Mouse (Mus musculus): Measurements from ENCODE around the gene Vps37b. TPM values are rescaled to one million over a fixed set of nuclear protein-coding genes. Genes with fewer than 3 reads are reported as not detected.

Gene Vps37b
- total and polyA plus RNA-seq, 2 experiments from 2014 or later = 54.3 to 75.5 TPM

DNA sequence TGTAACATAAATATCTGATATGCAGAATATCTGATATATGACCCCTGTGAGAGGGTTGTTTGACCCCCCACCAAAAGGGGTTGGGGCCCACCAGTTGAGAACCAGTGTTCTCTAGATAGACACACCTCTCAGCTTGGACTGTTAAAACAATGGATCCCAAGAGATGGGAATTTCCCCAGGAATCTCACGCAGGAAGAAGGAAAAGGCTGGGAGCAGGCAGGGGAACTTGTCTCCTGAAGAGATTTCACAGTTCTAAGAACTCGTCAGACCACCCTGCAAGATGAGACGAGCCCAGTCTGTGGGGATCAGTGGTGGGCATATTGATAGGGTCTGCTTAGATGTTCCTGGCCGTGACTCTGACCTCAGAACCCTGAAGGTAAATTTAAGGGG lies 52.1 kb downstream of the Vps37b start:
- H3K4me1 ChIP-seq (ENCODE audit: insufficient read depth, low read length) = no peaks in the 10 kb centered on the region
- no peaks in the 10 kb centered on the region for H3K27me3 ChIP-seq (ENCODE audit: insufficient read depth, low read length)
- H3K4me2 ChIP-seq (ENCODE audit: low read depth, low read length, poor library complexity, severe bottlenecking) = no peak overlapping the region
- no peak overlapping the region for H3K4me3 ChIP-seq (ENCODE audit: low read depth, low read length)
- no peak overlapping the region for H3K9ac ChIP-seq (replicated peaks; ENCODE audit: low read length, poor library complexity, severe bottlenecking)
- WGBS = 64% methylated on average over 4 of the region's 4 CpGs
- DNase-seq (ENCODE audit: low spot score) = no peak
- TF ChIP-seq CTCF (IDR thresholded peaks at IDR 0.05) = no peak
- no peak for ATAC-seq (ENCODE audit: low FRiP score)
- H3K9me3 ChIP-seq (ENCODE audit: low read length) = no peaks in the 10 kb centered on the region
- H3K36me3 ChIP-seq (ENCODE audit: insufficient read depth, low read length) = no peaks in the 10 kb centered on the region
- H3K27ac ChIP-seq (ENCODE audit: low read depth, low read length) = no peak overlapping the region

GRCm38 (mm10) chr5:123979221-123979979 lies 52.7 kb downstream of the Vps37b start:
- WGBS = 78% methylated on average over 18 of the region's 18 CpGs
- no peak overlapping the region for H3K4me2 ChIP-seq (ENCODE audit: low read depth, low read length, poor library complexity, severe bottlenecking)
- H3K27ac ChIP-seq (ENCODE audit: low read depth, low read length) = no peak overlapping the region
- DNase-seq (ENCODE audit: low spot score) (peak; percentile 31), ATAC-seq (ENCODE audit: low FRiP score) (no peak)
- H3K4me1 ChIP-seq (ENCODE audit: insufficient read depth, low read length) = no peaks in the 10 kb centered on the region
- H3K36me3 ChIP-seq (ENCODE audit: insufficient read depth, low read length) = no peaks in the 10 kb centered on the region
- H3K9me3 ChIP-seq (ENCODE audit: low read length) = no peaks in the 10 kb centered on the region
- H3K4me3 ChIP-seq (ENCODE audit: low read depth, low read length) = no peak overlapping the region
- H3K9ac ChIP-seq (replicated peaks; ENCODE audit: low read length, poor library complexity, severe bottlenecking) = no peak overlapping the region
- H3K27me3 ChIP-seq (ENCODE audit: insufficient read depth, low read length) = no peaks in the 10 kb centered on the region
- TF ChIP-seq CTCF (IDR thresholded peaks at IDR 0.05) = no peak

DNA sequence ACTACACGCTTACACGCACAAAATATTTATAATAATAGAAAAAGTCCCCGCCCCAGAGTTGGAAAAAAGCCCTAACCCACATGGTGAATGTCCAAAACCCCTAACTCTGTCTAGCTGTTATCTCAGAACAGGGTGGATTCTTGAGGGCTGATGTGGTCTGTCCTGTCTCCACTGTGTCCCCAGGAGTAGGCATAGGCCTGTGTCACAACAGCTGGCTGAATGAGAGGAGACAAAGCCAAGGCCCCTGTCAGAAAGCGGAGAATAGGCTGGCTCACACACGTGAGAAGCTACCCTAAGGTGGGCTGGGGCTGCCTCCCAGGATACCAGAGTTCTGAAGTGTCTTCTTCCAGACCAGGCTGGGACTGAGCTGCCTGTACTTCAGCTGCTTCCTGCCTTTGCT lies 53.9 kb downstream of the Vps37b start:
- Histone ChIP-seq H3K4me2 (ENCODE audit: low read depth, low read length, poor library complexity, severe bottlenecking) (no peak overlapping the region), H3K4me1 (ENCODE audit: insufficient read depth, low read length) (no peaks in the 10 kb centered on the region), H3K27me3 (ENCODE audit: insufficient read depth, low read length) (no peaks in the 10 kb centered on the region), H3K9me3 (ENCODE audit: low read length) (no peaks in the 10 kb centered on the region), H3K9ac (replicated peaks; ENCODE audit: low read length, poor library complexity, severe bottlenecking) (no peak overlapping the region), H3K4me3 (ENCODE audit: low read depth, low read length) (no peak overlapping the region), H3K27ac (ENCODE audit: low read depth, low read length) (no peak overlapping the region), H3K36me3 (ENCODE audit: insufficient read depth, low read length) (no peaks in the 10 kb centered on the region)
- DNase-seq (ENCODE audit: low spot score) = no peak
- TF ChIP-seq CTCF (IDR thresholded peaks at IDR 0.05) = no peak
- WGBS = 77% methylated on average over 5 of the region's 5 CpGs
- ATAC-seq (ENCODE audit: low FRiP score) = no peak

GRCm38 (mm10) chr5:123977231-123977630 lies 54.8 kb downstream of the Vps37b start:
- Histone ChIP-seq H3K27me3 (ENCODE audit: insufficient read depth, low read length) (no peaks in the 10 kb centered on the region), H3K9ac (replicated peaks; ENCODE audit: low read length, poor library complexity, severe bottlenecking) (no peak overlapping the region), H3K9me3 (ENCODE audit: low read length) (no peaks in the 10 kb centered on the region), H3K4me2 (ENCODE audit: low read depth, low read length, poor library complexity, severe bottlenecking) (no peak overlapping the region), H3K36me3 (ENCODE audit: insufficient read depth, low read length) (no peaks in the 10 kb centered on the region), H3K4me3 (ENCODE audit: low read depth, low read length) (no peak overlapping the region), H3K4me1 (ENCODE audit: insufficient read depth, low read length) (no peaks in the 10 kb centered on the region), H3K27ac (ENCODE audit: low read depth, low read length) (no peak overlapping the region)
- no peak for TF ChIP-seq CTCF (IDR thresholded peaks at IDR 0.05)
- 66% methylated on average over 3 of the region's 3 CpGs for WGBS
- ATAC-seq (ENCODE audit: low FRiP score) (no peak), DNase-seq (ENCODE audit: low spot score) (no peak)

GRCm38 (mm10) chr5:123975668-123976180 lies 56.3 kb downstream of the Vps37b start:
- Histone ChIP-seq H3K36me3 (ENCODE audit: insufficient read depth, low read length) (no peaks in the 10 kb centered on the region), H3K9ac (replicated peaks; ENCODE audit: low read length, poor library complexity, severe bottlenecking) (no peak overlapping the region), H3K4me2 (ENCODE audit: low read depth, low read length, poor library complexity, severe bottlenecking) (0 out of 2 replicates have a peak overlapping the region, but pooled peaks have one; percentile 81), H3K27ac (ENCODE audit: low read depth, low read length) (no peak overlapping the region), H3K27me3 (ENCODE audit: insufficient read depth, low read length) (no peaks in the 10 kb centered on the region), H3K9me3 (ENCODE audit: low read length) (no peaks in the 10 kb centered on the region), H3K4me3 (ENCODE audit: low read depth, low read length) (no peak overlapping the region), H3K4me1 (ENCODE audit: insufficient read depth, low read length) (no peaks in the 10 kb centered on the region)
- TF ChIP-seq CTCF (IDR thresholded peaks at IDR 0.05) = no peak
- 71% methylated on average over 6 of the region's 6 CpGs for WGBS
- DNase-seq (ENCODE audit: low spot score) = no peak
- no peak for ATAC-seq (ENCODE audit: low FRiP score)

DNA sequence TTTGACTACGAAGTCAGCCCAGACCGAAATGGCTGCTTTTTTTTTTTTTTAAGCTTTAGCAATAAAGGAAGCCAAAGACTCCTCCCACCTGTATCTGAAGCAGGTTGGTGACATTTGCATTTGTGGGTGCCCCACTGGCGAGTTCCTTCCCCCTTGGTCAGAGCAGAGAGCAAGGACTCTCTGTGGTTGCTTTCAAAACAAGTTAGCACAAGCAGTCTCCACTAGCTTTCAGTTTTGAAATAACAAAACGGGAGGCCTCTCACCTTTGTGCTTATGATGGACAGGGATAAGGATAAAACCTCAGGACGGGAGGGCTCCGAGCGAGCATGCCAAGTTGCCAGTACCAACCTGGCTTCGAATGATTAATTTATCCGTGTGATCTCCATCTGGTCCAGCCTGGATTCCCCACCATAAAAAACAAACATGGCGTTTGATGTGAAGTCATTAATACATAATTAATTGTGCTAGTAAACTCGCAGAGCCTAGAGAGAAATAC lies 57.4 kb downstream of the Vps37b start:
- Histone ChIP-seq H3K27ac (ENCODE audit: low read depth, low read length) (no peak overlapping the region), H3K4me1 (ENCODE audit: insufficient read depth, low read length) (no peaks in the 10 kb centered on the region), H3K4me2 (ENCODE audit: low read depth, low read length, poor library complexity, severe bottlenecking) (peak overlapping the region; percentile 81), H3K36me3 (ENCODE audit: insufficient read depth, low read length) (no peaks in the 10 kb centered on the region), H3K4me3 (ENCODE audit: low read depth, low read length) (peak overlapping the region; percentile 87), H3K9me3 (ENCODE audit: low read length) (no peaks in the 10 kb centered on the region), H3K9ac (replicated peaks; ENCODE audit: low read length, poor library complexity, severe bottlenecking) (0 out of 2 replicates have a peak overlapping the region, but pooled peaks have one; percentile 89), H3K27me3 (ENCODE audit: insufficient read depth, low read length) (no peaks in the 10 kb centered on the region)
- no peak for ATAC-seq (ENCODE audit: low FRiP score)
- WGBS = 20% methylated on average over 11 of the region's 11 CpGs
- no peak for DNase-seq (ENCODE audit: low spot score)
- no peak for TF ChIP-seq CTCF (IDR thresholded peaks at IDR 0.05)
